Mouse (Mus musculus) fat pad, adult 2 months (tissue): Measurements from ENCODE around the gene Slc22a23.

Experiments
- DNase-seq: peaks from one replicate; pipeline ENCODE4 v3.0.0-alpha.2; 2011; ENCODE audit warnings: low read depth, low spot score; ENCODE audit errors: extremely low read depth

The Slc22a23 gene

GRCm38 (mm10) chr13:34272275-34273054 lies 72.5 kb downstream of the Slc22a23 start:
- DNase-seq: no peak

GRCm38 (mm10) chr13:34271665-34272064 lies 73.3 kb downstream of the Slc22a23 start:
- DNase-seq: no peak

GRCm38 (mm10) chr13:34270886-34271602 lies 73.9 kb downstream of the Slc22a23 start:
- DNase-seq: no peak

GRCm38 (mm10) chr13:34269376-34269991 lies 75.5 kb downstream of the Slc22a23 start:
- DNase-seq: no peak

GRCm38 (mm10) chr13:34266942-34267660 lies 77.9 kb downstream of the Slc22a23 start:
- no peak for DNase-seq

- DNase-seq: no peak
These were observed 78.9 kb downstream of the Slc22a23 start for GRCm38 (mm10) chr13:34266067-34266466.

- no peak for DNase-seq
These were observed 79.4 kb downstream of the Slc22a23 start for GRCm38 (mm10) chr13:34265576-34265975.

GRCm38 (mm10) chr13:34265022-34265565 lies 79.9 kb downstream of the Slc22a23 start:
- no peak for DNase-seq

GRCm38 (mm10) chr13:34264508-34264907 lies 80.5 kb downstream of the Slc22a23 start:
- no peak for DNase-seq

GRCm38 (mm10) chr13:34258765-34259164 lies 86.2 kb downstream of the Slc22a23 start:
- DNase-seq: no peak

GRCm38 (mm10) chr13:34257177-34257576 lies 87.8 kb downstream of the Slc22a23 start:
- no peak for DNase-seq

- no peak for DNase-seq
These were observed 88.3 kb downstream of the Slc22a23 start for GRCm38 (mm10) chr13:34256676-34257075.

GRCm38 (mm10) chr13:34255297-34255696 lies 89.7 kb downstream of the Slc22a23 start:
- DNase-seq: no peak

- DNase-seq: no peak
These were observed 90.3 kb downstream of the Slc22a23 start for GRCm38 (mm10) chr13:34254691-34255090.

- DNase-seq: no peak
These were observed 91.2 kb downstream of the Slc22a23 start for GRCm38 (mm10) chr13:34253736-34254135.

- DNase-seq: no peak
These were observed 95.8 kb downstream of the Slc22a23 start for GRCm38 (mm10) chr13:34248941-34249920.

GRCm38 (mm10) chr13:34248107-34248506 lies 96.9 kb downstream of the Slc22a23 start:
- no peak for DNase-seq

- DNase-seq: no peak
These were observed 98.2 kb downstream of the Slc22a23 start for GRCm38 (mm10) chr13:34246821-34247220.

- no peak for DNase-seq
These were observed 99.8 kb downstream of the Slc22a23 start for GRCm38 (mm10) chr13:34245216-34245615.

GRCm38 (mm10) chr13:34244186-34244585 lies 100.8 kb downstream of the Slc22a23 start:
- DNase-seq: no peak
